Mouse (Mus musculus): ENCODE measurements at regions not wholly inside any gene's neighbourhood (a gene's known extent, or its start where the extent isn't known, plus 50 kb on each side); places are given as distances from the start of the nearest gene placed in this dataset.

GRCm38 (mm10) chr2:171101180-171101579 is 369.6 kb downstream of the Dok5 start:
- no peak for DNase-seq (ENCODE audit: low read depth, low spot score)

GRCm38 (mm10) chr2:171120033-171120802 is 388.6 kb downstream of the Dok5 start:
- peak; percentile 80 for DNase-seq (ENCODE audit: low read depth, low spot score)

DNA sequence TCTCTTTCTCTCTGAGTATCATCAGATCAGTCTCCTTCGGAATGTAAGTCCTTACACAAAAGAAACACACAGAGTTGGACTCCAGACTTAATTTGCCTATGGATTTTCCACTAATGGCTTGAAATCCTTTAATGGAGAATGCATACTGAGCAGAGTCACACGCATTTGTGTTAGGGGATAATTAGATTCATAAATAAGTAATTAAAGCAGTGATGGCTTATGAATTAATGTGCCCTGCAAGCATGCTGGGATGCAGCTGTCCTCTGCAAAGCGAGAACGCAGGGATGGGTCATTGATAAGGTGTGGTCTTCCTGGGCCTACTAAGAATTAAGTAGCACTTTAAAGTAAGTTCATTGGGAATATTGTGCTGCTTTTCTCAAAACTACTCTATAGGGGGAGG is 403.2 kb downstream of the Dok5 start:
- DNase-seq (ENCODE audit: low read depth, low spot score), result no peak
